Mouse (Mus musculus): ENCODE measurements around the gene 2310033P09Rik.

GRCm38 (mm10) chr11:59248101-59248500, 40.0 kb downstream of the 2310033P09Rik start:
- TF ChIP-seq POLR2A (IDR thresholded peaks at IDR 0.05; ENCODE audit: control insufficient read depth, low read depth, low read length) (no peak), CTCF (IDR thresholded peaks at IDR 0.05; ENCODE audit: control insufficient read depth, insufficient read depth, insufficient replicate concordance, low read depth, low read length) (no peak)
